Mouse (Mus musculus) left cerebral cortex, postnatal 36 days (tissue): ENCODE results near the gene Cntn4. TPM values are rescaled to one million over a fixed set of nuclear protein-coding genes. Genes with fewer than 3 reads are reported as not detected.

Experiments
- DNase-seq, 2 experiments: peaks; one replicate each; pipeline ENCODE4 v3.0.0; 2021 to 2022; ENCODE audit warnings: low spot score in 2 of 2, mixed read lengths in 1 of 2
- intact Hi-C: fragments of 180-260 bp; cut with DNase I; formaldehyde crosslinking; loops from one replicate; pipeline ENCODE4 v1.15.1; 2025
- total RNA-seq, 2 experiments: library from RNA; stranded (reverse); gene quantifications; 2 replicates each; pipeline ENCODE4 v1.2.3; 2021

The Cntn4 gene
- 10 to 100 TPM; 64.0 to 68.1 TPM for total RNA-seq

DNA sequence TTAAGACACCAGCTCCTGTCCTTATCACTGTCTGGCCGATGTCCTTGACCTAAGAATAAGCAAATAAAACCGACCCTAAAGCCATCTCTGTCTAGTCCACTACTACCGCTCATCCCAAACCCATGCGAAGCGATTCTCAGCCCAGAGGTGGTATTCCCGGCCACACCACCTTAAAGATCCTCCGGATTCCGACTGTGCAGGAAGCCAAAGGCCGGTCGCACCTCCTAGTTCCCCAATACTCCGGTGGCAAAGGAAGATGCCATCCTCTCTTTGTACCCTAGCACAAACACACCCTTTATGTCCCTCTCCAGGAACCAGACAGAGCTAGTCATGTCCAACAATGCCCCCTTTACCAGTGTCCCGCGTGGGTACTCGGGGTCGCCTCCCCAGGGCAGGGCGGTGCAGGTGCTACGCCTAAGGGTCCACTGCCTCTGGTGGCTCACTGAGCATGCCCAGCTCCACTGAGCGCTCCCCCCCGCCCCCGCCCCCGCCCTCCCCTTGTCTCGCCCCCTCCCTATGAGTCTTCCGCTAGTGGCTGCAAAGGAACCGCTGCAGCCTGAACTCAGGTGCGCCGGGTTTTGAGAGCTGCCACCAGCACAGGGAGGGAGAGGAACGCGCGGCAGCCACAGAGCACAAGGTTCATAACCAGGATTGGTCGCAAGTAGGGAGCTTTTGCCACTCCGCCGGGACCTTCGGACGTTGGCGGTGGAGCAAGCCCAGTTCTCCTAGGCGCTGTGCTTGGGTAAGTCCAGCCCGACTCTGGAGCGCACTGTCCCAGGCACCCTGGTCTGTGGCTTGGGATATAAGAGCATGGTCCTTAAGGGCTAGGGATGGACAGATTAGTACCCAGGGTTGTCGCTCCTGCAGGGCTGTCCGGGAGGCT is at the start of gene Cntn4:
Gene Cntn4 (plus strand): TSS at position 512 of the 883 bp plus-strand sequence.
- intact Hi-C loops: loop anchor here (10.0 kb wide), 3 partner anchors 193 to 1183 kb away; partner anchors contain the start of gene Cntn6
- DNase-seq: peak; percentile 70 to 79

DNA sequence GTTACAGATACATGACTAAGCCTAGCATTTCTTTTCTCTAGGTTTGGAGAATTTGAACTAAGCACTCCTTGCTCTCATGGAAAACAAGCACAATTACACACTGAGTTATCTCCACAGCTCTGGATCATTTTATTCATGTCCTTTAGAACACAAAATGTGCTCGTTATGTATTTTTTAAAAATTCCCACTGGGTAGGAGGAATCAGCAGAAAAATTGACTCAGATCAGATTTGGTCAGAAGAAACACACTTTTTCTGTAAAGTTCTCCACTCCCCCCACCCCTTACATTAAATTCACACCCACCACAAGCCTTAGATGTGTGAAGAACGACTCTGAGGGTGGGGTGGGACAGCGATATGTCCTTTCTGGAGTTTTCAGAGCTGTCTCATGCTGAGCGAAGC is 3.2 kb upstream of the Cntn4 start:
- intact Hi-C loops: loop anchor here (10.0 kb wide), 3 partner anchors 189 to 1179 kb away; partner anchors contain the start of gene Cntn6
- no peak for DNase-seq

DNA sequence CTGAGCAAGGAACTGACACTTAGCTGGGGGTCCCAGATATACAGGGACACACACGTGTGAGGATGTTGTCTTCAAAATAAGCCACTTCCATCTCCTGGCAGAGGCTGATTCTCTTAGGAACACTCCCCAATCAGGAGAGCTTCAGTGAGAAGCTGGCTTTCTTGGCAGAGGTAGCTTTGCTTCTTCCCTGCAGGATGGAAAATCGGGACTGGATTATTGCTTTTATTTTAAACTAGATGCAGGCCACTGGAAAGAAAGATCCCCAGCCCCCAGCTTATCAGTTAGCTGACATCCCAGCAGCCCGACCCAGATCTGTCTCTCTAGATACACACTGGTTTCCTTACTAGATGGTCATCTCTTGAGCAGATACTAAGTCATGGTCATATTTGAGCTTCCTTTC is 2.4 kb upstream of the Cntn4 start:
- DNase-seq: peak; percentile 36 to 37
- intact Hi-C loops: loop anchor here (10.0 kb wide), 3 partner anchors 190 to 1180 kb away; partner anchors contain the start of gene Cntn6

DNA sequence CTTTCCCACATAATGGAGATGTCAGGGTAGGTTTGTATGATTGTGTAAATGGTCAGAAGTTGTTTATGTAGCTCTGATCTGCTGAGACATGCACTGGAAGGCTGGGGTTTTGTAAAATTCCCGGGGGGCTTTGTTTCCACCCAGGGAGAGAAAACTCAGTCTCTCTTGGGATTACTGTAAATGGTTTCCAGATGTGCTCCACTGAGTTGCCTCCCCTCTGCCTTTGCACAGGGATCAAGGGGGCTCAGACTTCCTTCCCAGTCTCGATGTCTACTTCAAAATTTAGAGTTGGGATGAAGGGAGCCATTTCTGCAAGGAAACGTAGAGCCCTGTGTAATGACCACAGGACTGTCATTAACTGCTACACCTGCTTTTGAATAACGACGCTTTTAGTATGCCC is 823 bp upstream of the Cntn4 start:
- intact Hi-C loops: loop anchor here (10.0 kb wide), 3 partner anchors 192 to 1182 kb away; partner anchors contain the start of gene Cntn6
- no peak for DNase-seq

DNA sequence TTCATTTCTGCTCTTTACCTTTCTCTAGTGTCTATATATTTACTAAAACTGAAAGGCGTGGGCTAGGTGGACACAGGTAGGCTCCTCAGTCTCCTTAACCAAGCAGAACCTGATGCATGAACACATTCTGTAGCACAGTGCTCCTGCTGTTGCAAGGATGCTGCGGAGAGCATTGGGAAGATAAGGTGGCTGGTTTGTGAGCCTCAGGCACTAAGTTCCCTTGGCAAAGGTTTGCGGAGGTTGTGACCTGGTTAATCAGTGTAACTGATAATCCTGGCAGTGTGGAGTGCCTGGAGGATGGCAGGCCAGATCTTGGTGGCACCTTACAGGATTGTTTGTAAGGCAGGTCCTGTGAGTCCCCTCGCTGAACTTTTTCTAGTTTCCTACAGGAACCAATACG is 1.3 kb downstream of the Cntn4 start:
- intact Hi-C loops: loop anchor here (10.0 kb wide), 3 partner anchors 194 to 1184 kb away; partner anchors contain the start of gene Cntn6
- DNase-seq: peak in 1 of 2 experiments; percentile 16

DNA sequence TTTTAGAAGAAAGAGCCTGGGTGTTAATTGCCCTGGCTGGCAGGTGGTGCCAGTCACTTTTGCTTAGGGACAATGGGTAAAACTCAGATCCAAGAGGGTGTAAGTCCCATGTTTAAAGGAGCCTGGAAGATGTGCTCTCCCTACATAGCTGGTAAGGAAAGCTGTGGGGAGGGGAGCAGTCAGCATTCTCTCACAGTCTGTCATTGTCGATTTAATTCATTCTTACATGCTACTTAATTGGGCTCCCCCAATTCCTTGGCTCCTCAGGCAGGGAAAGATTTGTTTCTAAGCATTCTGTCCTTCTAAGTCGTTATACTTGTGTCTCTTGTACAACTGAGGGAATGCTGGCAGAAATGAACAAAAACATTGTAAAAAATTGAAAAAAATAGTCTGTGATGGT is 4.0 kb downstream of the Cntn4 start:
- intact Hi-C loops: no loop called here
- no peak for DNase-seq

DNA sequence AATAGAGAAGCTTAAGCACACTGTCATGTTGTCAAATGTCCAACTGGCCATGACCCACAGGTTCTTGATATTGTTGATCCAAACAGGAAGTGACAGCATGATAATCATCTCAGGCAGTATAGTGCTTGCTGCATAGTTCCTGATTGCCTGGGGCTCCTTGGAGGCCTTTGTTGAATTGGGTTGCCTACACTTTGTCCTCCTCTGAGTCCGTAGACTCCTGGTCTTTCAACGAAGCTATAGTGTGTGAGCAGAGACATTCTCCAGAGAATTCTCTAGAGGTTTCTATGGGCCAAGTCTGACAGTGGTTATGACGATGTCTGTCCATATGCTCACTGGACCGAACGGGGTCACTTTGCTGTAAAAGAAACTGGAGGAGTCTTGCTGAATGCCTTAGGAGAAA is 5.8 kb downstream of the Cntn4 start:
- intact Hi-C loops: no loop called here
- no peak for DNase-seq

DNA sequence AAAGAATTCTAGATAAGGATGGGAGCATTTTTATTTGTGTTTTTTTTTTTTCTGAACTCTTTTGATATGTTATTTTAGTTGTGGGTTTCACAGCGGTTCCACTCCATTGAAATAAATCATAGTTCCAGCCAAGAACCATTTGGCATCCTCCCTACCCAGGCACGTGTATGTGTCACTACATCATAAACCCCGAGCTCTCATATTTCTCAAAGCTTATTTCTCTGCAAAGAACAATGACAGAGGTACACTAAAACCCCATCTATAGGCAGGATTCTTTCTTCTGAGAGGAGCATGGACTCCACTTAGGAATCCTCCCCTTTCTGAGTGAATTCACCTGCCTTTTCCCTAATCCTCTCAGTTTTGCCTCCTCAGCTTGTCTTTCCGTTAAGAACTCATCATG is 6.7 kb downstream of the Cntn4 start:
- intact Hi-C loops: no loop called here
- no peak for DNase-seq

DNA sequence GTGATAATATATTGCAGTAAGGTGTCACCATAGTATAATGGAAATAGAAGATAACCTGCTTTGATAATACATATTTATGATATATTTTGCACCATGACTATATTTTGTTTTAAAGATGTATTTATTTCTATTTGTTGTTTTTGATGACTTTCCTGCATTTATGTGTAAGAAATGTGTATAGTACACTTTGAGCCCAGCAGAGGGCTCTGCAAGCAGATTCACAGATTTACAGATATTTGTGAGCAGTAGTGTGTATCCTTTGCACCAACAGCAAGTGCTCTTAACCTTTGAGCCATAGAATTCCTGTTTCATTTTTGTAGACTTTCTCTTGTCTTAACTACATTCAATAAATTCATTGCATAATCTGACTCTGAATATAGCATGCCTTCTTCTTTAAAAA is 10.7 kb downstream of the Cntn4 start:
- DNase-seq: no peak
- intact Hi-C loops: no loop called here

DNA sequence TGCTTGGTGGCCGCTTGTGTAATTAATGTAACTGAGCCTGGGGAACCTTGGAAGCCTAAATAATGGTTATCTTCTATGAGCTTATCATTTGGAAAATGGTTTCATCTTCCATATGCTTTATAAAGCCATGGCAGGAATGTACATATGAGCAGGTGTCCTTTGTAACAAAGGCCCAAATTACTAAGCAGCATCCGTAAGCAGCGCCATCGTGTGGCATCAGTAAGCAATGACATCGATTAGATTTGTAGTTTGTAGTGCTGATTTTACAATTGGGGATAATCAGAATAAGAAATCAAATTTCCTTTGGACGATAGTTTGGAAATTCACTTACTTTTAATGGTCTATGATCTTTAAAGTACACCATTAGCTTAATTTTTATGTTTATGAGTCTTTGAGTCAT is 64.6 kb downstream of the Cntn4 start:
- DNase-seq: no peak
- intact Hi-C loops: no loop called here

DNA sequence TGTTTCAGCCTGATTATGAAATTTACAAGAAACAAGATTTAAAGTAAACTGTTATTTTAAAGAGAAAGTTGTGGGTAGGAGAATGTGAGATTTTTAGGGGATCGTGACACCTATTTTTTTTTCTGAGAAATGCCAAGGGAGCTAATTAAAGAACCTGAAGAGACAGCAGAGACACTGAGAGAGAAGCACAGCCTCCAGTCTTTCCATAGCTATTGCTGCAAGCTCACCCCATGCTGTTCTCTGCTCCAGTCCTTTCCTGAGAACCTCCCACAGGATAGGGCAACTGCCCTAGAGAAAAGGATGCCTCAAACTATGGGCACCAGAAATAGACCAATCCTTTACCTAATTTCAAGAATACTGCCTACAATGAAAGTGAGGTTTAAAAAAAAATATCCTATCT is 103.2 kb downstream of the Cntn4 start:
- intact Hi-C loops: no loop called here
- no peak for DNase-seq

DNA sequence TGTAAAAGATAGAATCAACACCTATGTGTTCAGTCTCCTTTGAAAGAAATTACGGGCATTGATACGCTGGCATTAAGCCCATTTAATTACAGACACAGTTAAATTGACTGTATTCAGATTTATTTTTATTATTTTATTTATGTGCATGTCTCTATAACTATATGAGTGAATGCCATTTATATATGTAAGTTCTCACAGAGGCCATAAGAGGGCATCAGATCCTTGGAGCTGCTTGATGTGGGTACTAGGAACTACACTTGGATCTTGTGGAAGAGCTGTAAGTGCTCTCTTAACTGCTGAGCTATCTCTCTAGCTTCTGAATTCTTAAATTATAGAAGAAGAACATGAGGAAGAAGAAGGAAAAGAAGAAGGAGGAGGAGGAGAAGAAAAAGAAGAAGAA is 111.0 kb downstream of the Cntn4 start:
- intact Hi-C loops: no loop called here
- no peak for DNase-seq

DNA sequence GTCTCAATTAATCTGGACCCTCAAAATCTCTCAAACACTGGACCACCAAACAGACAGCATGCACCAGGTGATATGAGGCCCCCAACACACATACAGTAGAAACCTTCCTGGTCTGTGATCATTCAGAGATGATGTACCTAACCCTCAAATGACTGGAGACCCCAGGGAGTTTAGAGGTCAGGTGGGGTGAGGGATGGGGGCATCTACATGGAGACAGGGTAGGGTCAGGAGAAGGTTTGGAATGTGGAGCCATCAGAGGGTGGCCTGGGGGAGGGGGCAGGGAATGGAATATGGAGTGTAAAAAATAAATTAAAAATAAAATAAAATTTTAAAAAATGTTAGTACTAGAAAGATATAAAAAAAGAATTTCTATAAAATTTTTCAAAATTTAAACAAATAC is 157.6 kb downstream of the Cntn4 start:
- intact Hi-C loops: no loop called here

DNA sequence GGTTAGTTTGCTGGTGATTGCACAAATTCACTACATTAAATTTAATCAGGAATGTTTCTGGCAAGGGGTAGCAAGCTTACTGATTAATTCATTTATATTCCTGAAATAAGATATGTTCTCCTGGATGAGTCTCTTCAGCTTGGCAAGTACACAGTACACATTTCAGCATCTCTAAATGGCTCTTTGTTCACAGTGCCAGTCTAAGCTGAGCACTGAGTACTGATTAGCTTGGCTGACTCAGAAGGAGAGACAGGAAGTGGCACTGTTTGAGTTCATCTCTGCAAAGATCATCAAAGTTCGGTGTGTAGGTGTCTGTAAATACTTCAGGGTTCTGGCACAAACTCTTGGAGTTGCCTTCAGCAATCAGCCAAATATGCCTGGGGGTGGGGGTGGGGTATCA is 169.8 kb downstream of the Cntn4 start:
- intact Hi-C loops: no loop called here

More for the DNA sequence above, 157.6 kb downstream of the Cntn4 start:
- DNase-seq: no peak

DNA sequence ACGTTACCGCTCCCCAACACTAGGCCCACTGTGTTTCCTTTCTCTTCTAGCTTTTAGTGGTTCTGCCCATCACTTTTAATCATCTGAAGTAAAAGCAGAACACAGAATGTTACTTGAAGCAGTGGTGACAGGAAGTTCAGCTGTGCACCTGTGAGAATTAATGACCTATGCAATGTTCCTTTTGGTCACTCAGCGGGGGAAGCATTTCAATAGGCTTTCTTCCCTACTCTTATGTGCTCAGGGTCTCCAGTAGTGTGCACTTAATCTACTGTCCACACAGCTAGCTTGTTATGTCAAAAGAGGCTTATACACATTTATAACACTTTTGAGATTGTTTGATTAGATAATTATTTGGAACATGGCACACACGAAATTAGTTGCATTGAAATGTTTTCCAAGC is 215.4 kb downstream of the Cntn4 start:
- DNase-seq: no peak
- intact Hi-C loops: no loop called here

More for the DNA sequence above, 169.8 kb downstream of the Cntn4 start:
- DNase-seq: no peak

DNA sequence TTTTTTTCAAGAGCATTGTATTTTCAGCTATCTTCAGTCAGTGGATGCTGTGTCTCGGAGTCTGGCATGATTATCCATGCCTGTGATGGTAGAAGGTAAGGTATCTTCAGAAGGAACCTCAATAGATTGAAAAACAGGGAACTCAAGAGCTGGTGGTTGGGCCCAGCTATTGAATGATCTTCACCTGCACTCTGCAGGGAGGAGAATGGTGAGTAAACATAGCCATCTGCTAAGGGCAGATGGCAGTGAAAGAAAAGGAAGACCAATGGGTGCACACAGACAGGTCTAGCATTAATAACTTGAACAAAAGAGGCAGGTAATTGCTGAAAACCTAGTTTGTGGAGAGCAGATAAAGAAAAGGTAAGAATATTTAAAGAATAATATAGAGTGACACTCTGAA is 261.0 kb downstream of the Cntn4 start:
- no peak for DNase-seq
- intact Hi-C loops: no loop called here

DNA sequence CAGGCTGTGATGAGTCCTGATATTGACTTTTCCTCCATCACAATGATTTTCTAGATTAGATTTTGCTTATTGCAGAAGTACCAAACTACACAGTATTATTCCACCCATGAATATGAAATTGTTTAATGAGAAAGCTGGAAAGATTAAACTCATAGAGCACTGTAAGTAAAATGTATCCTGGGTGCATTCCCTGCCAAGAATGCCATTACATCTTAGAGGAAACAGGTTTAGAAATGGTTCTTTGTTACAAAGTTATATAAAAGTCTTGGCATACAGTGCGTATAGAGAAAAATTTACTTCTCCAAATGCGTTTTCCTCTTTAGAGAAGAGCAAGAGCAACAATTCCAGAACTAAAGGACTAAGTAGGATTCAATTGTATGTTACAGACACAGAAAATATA is 261.8 kb downstream of the Cntn4 start:
- DNase-seq: no peak
- intact Hi-C loops: no loop called here

DNA sequence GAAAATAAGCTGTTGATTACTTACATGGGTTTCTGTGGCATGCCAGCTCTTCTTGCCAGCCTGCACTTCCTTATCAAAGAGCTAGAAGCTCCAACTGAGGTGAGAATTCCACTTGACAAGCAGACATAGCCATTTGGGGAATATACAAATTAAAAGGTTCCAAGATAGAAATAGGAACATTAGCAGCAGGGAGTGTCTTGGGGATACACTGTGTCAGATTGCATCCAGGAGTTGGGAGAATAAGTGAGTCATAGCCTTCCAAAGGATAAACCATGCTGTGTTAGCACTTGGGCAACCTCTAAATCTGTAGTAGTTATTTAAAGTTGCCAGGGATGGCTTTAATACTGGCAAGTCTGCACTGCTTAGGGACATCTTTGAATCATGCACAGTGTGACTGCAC is 263.1 kb downstream of the Cntn4 start:
- DNase-seq: peak in 1 of 2 experiments; percentile 8
- intact Hi-C loops: no loop called here

DNA sequence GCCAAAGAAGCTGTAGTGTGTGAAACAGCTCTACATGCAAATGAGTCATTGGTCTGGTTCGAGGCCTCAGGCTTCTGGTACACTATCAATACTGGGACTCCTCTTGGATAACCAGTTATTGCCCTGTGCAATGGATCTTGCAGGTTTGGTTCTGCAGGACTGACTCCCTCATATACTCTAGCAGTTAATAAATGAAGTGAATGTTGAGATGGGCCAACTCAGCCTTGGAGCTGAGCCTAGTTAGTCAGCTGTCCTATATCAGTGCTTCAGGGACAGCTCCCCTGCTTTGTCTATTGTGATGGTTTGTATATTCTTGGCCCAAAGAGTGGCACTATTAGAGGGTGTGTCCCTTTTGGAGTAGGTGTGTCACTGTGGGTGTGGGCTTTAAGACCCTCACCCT is 314.0 kb downstream of the Cntn4 start:
- no peak for DNase-seq
- intact Hi-C loops: no loop called here

DNA sequence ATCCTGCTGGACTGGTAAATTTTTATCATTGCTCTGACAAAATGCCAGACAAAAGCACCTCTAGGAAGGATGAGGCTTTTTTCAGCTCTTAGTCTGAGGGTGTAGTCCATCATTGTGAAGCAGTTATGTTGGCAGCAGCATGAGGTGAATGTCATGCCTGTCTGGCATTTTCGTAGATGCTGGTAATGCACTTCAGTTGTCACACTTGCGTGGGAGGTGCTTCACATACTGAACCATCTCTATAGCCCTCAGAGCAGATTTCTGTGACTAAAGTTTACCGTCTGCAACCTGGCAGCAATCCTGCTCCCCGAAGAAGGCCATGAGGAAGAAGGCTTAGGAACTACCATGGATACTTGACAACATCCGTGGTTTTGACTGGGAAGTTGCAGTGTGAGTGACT is 335.6 kb downstream of the Cntn4 start:
- peak in 1 of 2 experiments; percentile 17 for DNase-seq
- intact Hi-C loops: no loop called here

DNA sequence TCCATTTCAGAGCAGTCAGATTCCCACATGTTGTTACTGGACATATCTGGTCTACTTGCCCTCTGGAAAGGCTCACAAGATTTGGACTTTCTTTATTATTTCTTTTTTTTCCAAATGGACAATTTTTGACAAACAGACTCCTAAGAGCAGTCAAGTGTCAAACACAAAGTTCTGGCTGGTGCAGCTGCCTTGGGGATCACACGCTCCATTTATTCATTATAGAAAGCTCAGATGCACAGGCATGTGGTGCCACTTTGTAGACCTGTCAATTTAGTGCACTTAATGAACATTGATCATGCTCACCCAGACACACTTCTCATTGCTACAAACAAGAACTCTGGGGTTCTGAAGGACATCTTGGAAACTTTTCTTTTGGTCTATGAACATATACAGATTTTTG is 337.7 kb downstream of the Cntn4 start:
- no peak for DNase-seq
- intact Hi-C loops: no loop called here
